Mouse (Mus musculus) mature B cell (primary cell): ENCODE measurements around the gene Gse1.

Experiments used
- in situ Hi-C: fragments of 300-500 bp; cut with MboI; formaldehyde crosslinking; loops from 2 replicates; pipeline ENCODE4 v1.14.3; 2019

The Gse1 gene

GRCm38 (mm10) chr8:120212596-120212995, 15.7 kb upstream of the Gse1 start:
- in situ Hi-C loops = no loop called here

DNA sequence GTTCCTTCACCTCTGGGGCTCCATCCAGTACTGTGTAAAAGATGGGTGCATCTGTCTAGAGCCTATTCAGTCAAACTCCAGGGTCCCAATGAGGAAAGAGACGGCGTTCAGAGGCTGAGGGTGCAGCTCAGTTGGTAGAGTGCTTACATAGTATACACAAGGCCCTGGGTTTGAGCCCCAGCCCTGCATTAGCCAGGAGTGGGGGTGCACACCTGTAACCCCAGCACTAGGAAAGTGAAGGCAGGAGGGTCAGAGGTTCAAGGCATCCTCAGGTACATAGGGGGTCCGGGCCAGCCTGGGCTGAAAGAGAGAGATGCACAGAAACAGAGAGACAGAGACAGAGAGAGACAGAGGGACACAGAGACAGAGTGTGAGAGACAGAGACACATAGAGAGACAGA, 15.0 kb upstream of the Gse1 start:
- in situ Hi-C loops = no loop called here

- in situ Hi-C loops = no loop called here
These were observed 14.3 kb upstream of the Gse1 start for GRCm38 (mm10) chr8:120213939-120214338.

DNA sequence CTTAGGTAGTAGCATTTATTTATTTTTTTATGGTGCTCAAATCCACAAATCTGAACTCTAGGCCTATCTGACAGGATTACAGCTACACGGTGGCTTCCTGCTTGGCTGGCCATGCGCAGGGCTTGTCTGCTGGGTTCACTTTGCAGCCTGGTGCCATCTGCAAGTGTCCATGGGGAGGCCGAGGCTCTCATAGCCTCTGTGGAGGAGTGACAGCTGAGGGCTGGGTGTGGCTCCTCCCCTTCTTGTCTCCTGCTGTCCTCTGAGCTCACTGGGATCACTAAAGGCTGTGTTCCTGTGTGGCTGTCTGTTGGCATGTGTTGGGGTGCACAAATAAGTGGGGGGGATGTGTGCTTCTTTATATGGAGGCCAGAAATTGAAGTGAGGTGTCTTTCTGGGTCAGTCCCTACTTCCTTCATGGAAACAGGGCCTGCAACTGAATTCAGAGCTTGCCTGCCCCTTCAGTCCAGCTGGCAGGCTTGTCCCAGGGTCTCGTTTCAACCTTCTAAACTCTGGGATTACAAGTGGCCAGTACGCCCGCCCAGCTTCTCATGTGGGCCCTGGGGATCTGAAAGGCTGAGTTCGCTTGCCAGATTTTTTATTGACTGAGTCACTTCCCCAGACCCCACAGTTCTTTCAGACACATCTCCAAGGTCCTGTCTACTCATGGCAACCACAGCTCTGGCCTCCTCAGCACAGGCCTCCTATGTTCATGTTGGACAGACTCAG, 12.7 kb upstream of the Gse1 start:
- in situ Hi-C loops = no loop called here

- in situ Hi-C loops = no loop called here
These were observed 11.1 kb upstream of the Gse1 start for GRCm38 (mm10) chr8:120216855-120217830.

DNA sequence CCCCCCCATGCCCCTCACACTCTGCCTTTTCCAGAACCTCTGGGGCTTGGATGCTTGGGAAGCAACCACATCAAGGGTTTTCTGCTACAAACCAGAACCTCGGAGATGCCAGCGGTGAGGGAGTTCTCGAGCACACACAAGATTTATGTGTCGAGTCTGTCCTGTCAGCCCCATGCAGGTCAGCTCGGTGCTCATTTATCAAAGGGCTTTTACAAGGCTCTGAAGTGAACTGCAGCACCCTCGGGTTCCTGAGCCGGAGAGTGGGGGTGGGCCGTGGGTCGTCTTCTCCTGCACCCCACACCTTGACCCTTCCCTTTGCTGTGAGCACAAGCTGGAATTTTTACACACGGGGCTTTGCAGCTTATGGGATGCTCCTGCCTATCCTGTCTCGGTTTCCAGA, 5.7 kb upstream of the Gse1 start:
- in situ Hi-C loops = no loop called here

GRCm38 (mm10) chr8:120224521-120225420, 3.5 kb upstream of the Gse1 start:
- in situ Hi-C loops = no loop called here

DNA sequence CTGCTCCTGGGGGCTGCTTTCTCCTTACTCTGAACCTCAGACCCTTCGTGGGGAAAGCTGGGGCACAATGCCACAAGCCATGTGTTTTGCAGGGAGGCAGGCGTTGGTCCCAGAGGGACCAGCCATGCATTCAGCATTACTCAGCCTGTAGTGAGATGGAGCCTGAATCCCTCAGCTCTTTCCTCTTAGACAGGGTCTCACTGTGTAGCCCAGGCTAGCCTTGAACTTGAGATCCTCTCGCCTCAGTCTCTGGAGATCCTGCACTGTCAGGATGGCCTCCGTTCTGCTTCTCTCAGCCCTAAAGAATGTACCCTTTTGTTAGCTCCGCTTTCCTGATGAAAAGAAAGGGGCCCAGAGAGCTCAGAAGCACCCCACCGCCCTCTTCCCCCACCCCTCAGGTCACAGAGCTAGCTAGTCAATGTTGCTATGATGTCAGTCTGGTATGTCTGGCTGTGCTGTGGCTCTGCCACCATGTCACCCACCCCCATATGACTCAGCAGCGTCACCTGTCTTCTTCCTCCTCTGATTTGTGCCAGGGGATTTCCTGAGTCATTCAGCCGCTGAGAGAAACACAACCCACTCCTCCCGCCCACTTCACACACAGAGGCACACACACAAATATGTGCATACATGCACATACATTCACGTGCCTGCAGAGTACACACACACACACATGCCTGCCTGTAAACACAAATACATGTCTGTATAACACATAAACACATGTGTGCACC, 2.7 kb upstream of the Gse1 start:
- in situ Hi-C loops = no loop called here

- in situ Hi-C loops = no loop called here
These were observed 1.3 kb upstream of the Gse1 start for GRCm38 (mm10) chr8:120226700-120227577.

- in situ Hi-C loops = no loop called here
These were observed 729 bp upstream of the Gse1 start for GRCm38 (mm10) chr8:120227578-120227876.

DNA sequence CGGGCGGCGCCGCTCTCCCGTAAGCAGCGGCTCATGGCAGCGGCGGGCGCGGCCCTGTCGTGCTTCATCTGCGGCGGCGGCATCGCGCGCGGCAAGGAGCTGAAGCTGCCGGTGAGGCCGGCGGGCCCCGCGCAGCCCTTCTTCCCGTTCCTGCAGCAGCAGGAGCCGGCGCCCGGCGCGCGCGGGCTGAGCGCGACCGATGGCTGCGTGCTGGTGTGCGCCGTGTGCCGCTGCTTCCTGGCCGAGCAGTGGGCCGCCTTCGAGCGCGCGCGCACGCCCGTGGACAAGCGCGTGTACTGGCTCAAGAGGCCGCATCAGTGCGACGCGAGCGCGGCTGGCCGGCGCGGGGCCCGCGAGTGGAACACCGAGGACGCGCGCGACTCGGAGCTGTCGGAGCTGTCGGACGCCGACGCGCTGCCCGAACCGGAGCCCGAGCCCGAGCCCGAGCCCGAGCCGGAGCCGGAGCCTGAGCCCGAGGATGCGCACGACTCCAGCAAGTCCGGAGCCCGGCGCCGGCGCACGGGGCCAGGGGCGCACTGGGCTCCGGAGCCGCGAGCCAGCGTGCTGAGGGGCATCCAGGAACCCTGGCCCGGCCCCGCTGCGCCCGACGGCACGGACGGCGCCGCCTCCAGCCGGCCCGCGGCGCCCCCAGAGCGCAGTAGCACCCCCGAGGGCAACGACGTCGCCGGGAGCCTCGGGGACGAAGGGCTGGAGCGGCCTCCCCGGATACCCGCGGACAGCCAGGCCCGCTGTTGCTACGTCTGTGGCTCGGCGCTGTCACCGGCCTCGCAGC, 721 bp downstream of the Gse1 start:
- in situ Hi-C loops = no loop called here

- in situ Hi-C loops = no loop called here
These were observed 1.3 kb downstream of the Gse1 start for GRCm38 (mm10) chr8:120229574-120229916.

DNA sequence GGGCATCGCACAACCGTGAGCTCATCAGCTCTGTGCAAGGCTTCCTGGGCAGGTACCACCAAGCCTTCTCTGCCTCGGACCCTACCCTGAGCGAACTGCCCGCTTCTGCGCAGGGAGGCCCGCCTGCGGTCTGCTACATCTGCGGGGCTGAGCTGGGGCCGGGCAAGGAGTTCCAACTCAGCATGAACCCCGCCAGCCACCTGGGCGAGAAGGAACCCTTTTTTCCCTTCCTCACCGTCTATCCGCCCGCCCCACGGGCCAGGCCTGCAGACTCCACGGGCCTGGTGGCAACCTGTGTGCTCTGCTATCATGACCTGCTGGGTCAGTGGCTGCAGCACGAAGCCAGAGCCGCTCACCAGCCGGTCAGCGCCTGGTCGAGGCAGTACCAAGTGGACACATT, 1.8 kb downstream of the Gse1 start:
- in situ Hi-C loops = no loop called here

GRCm38 (mm10) chr8:120230715-120231614, 2.7 kb downstream of the Gse1 start:
- in situ Hi-C loops = no loop called here

- in situ Hi-C loops = no loop called here
These were observed 3.6 kb downstream of the Gse1 start for GRCm38 (mm10) chr8:120231870-120232269.

GRCm38 (mm10) chr8:120232398-120232797, 4.1 kb downstream of the Gse1 start:
- in situ Hi-C loops = no loop called here

DNA sequence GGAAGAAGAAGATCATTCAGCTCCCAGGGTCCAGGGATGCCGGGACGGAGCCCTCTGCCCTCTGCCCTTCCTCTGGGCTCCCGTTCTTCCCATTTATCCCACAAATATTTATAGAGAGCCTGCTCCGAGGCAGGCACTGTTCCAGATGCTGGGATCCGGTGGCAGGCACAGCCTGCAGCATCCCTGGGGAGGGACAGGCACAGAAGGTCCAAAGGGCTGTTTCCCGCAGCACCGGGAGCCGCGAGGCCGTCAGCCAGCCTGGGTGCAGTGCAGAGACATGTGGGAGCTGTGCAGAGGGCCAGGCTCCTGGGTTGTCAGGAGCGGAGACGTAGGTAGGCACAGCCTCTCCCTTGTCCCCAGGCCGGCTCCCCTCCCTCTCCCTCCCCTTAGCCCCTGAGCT, 4.7 kb downstream of the Gse1 start:
- in situ Hi-C loops = no loop called here

- in situ Hi-C loops = no loop called here
These were observed 6.2 kb downstream of the Gse1 start for GRCm38 (mm10) chr8:120234457-120234856.

- in situ Hi-C loops = no loop called here
These were observed 6.6 kb downstream of the Gse1 start for GRCm38 (mm10) chr8:120234866-120235265.
